Mouse (Mus musculus): ENCODE data around the gene Tcf7l1.

- TF ChIP-seq POLR2A (IDR thresholded peaks at IDR 0.05; ENCODE audit: control insufficient read depth, extremely low read depth, insufficient read depth, low read length, poor library complexity) (no peak), CTCF (IDR thresholded peaks at IDR 0.05; ENCODE audit: borderline replicate concordance, control insufficient read depth, extremely low read depth, insufficient read depth, low read length, poor library complexity) (no peak)
These were observed 89.5 kb downstream of the Tcf7l1 start for GRCm38 (mm10) chr6:72699467-72700126.

Measured in thymus, adult 2 months (tissue).